Mouse (Mus musculus): ENCODE results near the gene Ell2. TPM values are rescaled to one million over a fixed set of nuclear protein-coding genes. Genes with fewer than 3 reads are reported as not detected.

The Ell2 gene
- polyA plus RNA-seq, 1 experiment from 2014 or later: 34.2 TPM

- H3K27me3 ChIP-seq: no peaks in the 10 kb centered on the region
- no peak overlapping the region for H3K4me3 ChIP-seq (replicated peaks)
- H3K36me3 ChIP-seq (replicated peaks): peaks cover 87% of the 10 kb centered on the region
- no peak overlapping the region for H3K27ac ChIP-seq (replicated peaks)
- no peak overlapping the region for H3K9ac ChIP-seq
- no peak for ATAC-seq (ENCODE audit: insufficient read depth)
- 82% methylated on average over 5 of the region's 5 CpGs for WGBS (ENCODE audit: insufficient replicate concordance)
- H3K9me3 ChIP-seq (replicated peaks): no peaks in the 10 kb centered on the region
- H3K4me1 ChIP-seq (replicated peaks): peaks cover 12% of the 10 kb centered on the region; the same call in 1 of the 2 replicates
- no peak overlapping the region for H3K4me2 ChIP-seq
These were observed 59.7 kb downstream of the Ell2 start for GRCm38 (mm10) chr13:75766238-75766637.

- Histone ChIP-seq H3K4me3 (replicated peaks) (no peak overlapping the region), H3K27ac (replicated peaks) (no peak overlapping the region), H3K36me3 (replicated peaks) (peaks cover 85% of the 10 kb centered on the region), H3K9ac (no peak overlapping the region), H3K27me3 (no peaks in the 10 kb centered on the region), H3K4me1 (replicated peaks) (peaks cover 15% of the 10 kb centered on the region), H3K9me3 (replicated peaks) (no peaks in the 10 kb centered on the region), H3K4me2 (no peak overlapping the region)
- ATAC-seq (ENCODE audit: insufficient read depth): no peak
- 82% methylated on average over 2 of the region's 2 CpGs for WGBS (ENCODE audit: insufficient replicate concordance)
These were observed 60.4 kb downstream of the Ell2 start for GRCm38 (mm10) chr13:75766967-75767366.

DNA sequence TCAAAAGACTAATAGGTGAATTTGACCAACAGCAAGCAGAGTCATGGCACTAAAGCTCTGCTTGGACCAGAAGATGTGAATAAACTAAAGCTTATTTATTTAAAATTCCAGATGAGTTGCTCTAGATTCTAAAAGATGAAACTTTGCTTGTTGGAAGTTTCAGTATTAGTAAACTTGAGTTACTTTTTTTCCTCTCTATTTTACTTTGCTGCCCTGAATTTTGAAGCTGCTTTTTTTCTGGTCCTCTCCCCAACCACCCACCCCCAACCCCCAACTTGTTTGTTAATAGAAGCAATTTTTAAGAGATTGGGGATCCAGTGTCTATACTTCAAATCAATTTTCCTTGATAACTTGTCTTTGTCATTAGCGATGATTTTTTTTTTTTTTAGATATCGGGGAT, 64.2 kb downstream of the Ell2 start:
- H3K27me3 ChIP-seq: no peaks in the 10 kb centered on the region
- no peaks in the 10 kb centered on the region for H3K9me3 ChIP-seq (replicated peaks)
- peaks cover 86% of the 10 kb centered on the region for H3K36me3 ChIP-seq (replicated peaks)
- WGBS (ENCODE audit: insufficient replicate concordance): 98% methylated on average over 2 of the region's 2 CpGs
- H3K27ac ChIP-seq (replicated peaks): no peak overlapping the region
- no peak for ATAC-seq (ENCODE audit: insufficient read depth)
- no peak overlapping the region for H3K9ac ChIP-seq
- no peak overlapping the region for H3K4me3 ChIP-seq (replicated peaks)
- peaks cover 7% of the 10 kb centered on the region for H3K4me1 ChIP-seq (replicated peaks)
- no peak overlapping the region for H3K4me2 ChIP-seq

DNA sequence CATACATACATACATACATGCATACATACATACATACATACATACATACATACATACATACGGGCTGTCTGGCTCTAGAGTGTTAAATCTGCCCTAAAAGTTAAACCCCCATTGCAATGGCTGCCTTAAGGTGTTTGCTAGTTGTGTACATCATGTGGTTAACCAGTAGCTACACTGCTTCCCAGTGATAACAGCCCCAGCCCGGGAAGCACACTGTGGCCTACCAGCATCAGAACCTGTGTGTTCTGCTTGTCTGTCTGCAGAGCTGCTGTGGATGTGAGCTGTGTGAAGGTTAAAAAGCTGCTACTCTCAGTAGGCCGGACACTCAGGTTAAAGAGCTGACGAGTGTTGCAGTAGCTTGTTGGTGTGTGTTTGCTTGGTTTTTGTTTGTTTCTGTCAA, 64.8 kb downstream of the Ell2 start:
- peaks cover 86% of the 10 kb centered on the region for H3K36me3 ChIP-seq (replicated peaks)
- ATAC-seq (ENCODE audit: insufficient read depth): 0 out of 2 replicates have a peak, but pooled peaks have one; percentile 37
- H3K27ac ChIP-seq (replicated peaks): no peak overlapping the region
- no peaks in the 10 kb centered on the region for H3K9me3 ChIP-seq (replicated peaks)
- H3K4me1 ChIP-seq (replicated peaks): peaks cover 7% of the 10 kb centered on the region
- H3K9ac ChIP-seq: no peak overlapping the region
- WGBS (ENCODE audit: insufficient replicate concordance): 25% methylated on average over 4 of the region's 4 CpGs
- no peak overlapping the region for H3K4me2 ChIP-seq
- no peak overlapping the region for H3K4me3 ChIP-seq (replicated peaks)
- H3K27me3 ChIP-seq: no peaks in the 10 kb centered on the region

- Histone ChIP-seq H3K36me3 (replicated peaks) (peaks cover 86% of the 10 kb centered on the region), H3K9ac (no peak overlapping the region), H3K27ac (replicated peaks) (no peak overlapping the region), H3K9me3 (replicated peaks) (no peaks in the 10 kb centered on the region), H3K4me1 (replicated peaks) (peaks cover 7% of the 10 kb centered on the region), H3K4me3 (replicated peaks) (no peak overlapping the region), H3K27me3 (no peaks in the 10 kb centered on the region), H3K4me2 (no peak overlapping the region)
- ATAC-seq (ENCODE audit: insufficient read depth): no peak
- WGBS (ENCODE audit: insufficient replicate concordance): 61% methylated on average over 3 of the region's 3 CpGs
These were observed 65.6 kb downstream of the Ell2 start for GRCm38 (mm10) chr13:75771984-75772730.

GRCm38 (mm10) chr13:75775961-75776360, 69.4 kb downstream of the Ell2 start:
- Histone ChIP-seq H3K9ac (no peak overlapping the region), H3K27ac (replicated peaks) (no peak overlapping the region), H3K4me2 (no peak overlapping the region), H3K4me1 (replicated peaks) (peaks cover 3% of the 10 kb centered on the region), H3K27me3 (no peaks in the 10 kb centered on the region), H3K4me3 (replicated peaks) (no peak overlapping the region), H3K9me3 (replicated peaks) (no peaks in the 10 kb centered on the region), H3K36me3 (replicated peaks) (peaks cover 72% of the 10 kb centered on the region)
- no peak for ATAC-seq (ENCODE audit: insufficient read depth)

- no peaks in the 10 kb centered on the region for H3K4me1 ChIP-seq (replicated peaks)
- H3K4me3 ChIP-seq (replicated peaks): no peak overlapping the region
- peaks cover 66% of the 10 kb centered on the region for H3K36me3 ChIP-seq (replicated peaks)
- no peak overlapping the region for H3K27ac ChIP-seq (replicated peaks)
- 83% methylated on average over 1 of the region's 1 CpGs for WGBS (ENCODE audit: insufficient replicate concordance)
- no peaks in the 10 kb centered on the region for H3K27me3 ChIP-seq
- H3K9ac ChIP-seq: no peak overlapping the region
- no peak overlapping the region for H3K4me2 ChIP-seq
- no peaks in the 10 kb centered on the region for H3K9me3 ChIP-seq (replicated peaks)
- no peak for ATAC-seq (ENCODE audit: insufficient read depth)
These were observed 70.1 kb downstream of the Ell2 start for GRCm38 (mm10) chr13:75776692-75777091.

DNA sequence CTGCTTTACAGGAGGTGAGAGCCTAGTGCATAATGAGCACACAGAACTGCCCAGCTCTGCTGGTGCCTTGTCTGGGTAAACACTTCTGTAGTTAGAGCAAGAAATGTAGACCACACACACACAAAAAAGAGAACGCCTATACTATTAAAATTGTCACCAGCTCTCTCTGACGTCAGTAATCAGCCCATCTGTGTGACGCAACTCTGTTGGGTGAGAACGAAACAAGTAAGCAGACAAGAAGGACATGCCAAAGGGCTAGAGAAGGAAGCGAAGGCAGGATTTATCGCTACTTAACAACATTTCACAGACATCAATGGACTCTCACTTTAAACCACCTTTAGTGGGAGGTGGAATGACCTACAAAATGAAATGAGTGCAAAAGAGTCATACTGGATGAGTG, 71.6 kb downstream of the Ell2 start:
- H3K4me3 ChIP-seq (replicated peaks): no peak overlapping the region
- H3K4me2 ChIP-seq: no peak overlapping the region
- ATAC-seq (ENCODE audit: insufficient read depth): no peak
- H3K36me3 ChIP-seq (replicated peaks): peaks cover 56% of the 10 kb centered on the region
- no peak overlapping the region for H3K9ac ChIP-seq
- no peak overlapping the region for H3K27ac ChIP-seq (replicated peaks)
- 75% methylated on average over 6 of the region's 6 CpGs for WGBS (ENCODE audit: insufficient replicate concordance)
- H3K9me3 ChIP-seq (replicated peaks): no peaks in the 10 kb centered on the region
- H3K4me1 ChIP-seq (replicated peaks): no peaks in the 10 kb centered on the region
- H3K27me3 ChIP-seq: no peaks in the 10 kb centered on the region

GRCm38 (mm10) chr13:75779169-75779568, 72.6 kb downstream of the Ell2 start:
- 78% methylated on average over 2 of the region's 2 CpGs for WGBS (ENCODE audit: insufficient replicate concordance)
- Histone ChIP-seq H3K9ac (no peak overlapping the region), H3K4me2 (no peak overlapping the region), H3K4me1 (replicated peaks) (no peaks in the 10 kb centered on the region), H3K9me3 (replicated peaks) (no peaks in the 10 kb centered on the region), H3K27ac (replicated peaks) (no peak overlapping the region), H3K27me3 (no peaks in the 10 kb centered on the region), H3K4me3 (replicated peaks) (no peak overlapping the region), H3K36me3 (replicated peaks) (peaks cover 46% of the 10 kb centered on the region)
- ATAC-seq (ENCODE audit: insufficient read depth): no peak

DNA sequence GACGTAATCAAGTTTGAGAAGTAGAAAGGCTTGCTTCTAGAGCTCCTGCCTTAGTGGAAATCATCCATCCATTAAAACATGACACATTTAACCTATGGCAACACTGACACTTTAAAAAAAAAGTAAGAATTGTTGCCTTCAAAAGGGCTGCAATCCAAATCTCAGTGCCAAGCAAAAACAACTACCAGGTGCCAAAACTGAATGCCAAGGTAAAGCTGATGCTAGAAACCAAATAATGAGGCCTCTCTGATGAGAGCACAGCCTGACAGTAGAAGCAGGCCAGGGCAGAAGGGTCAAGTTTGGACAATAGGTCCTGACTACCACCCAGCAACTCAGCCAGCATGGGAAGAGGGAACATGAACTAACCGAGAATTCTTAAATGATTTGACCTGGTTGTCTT, 73.5 kb downstream of the Ell2 start:
- Histone ChIP-seq H3K4me1 (replicated peaks) (no peaks in the 10 kb centered on the region), H3K36me3 (replicated peaks) (peaks cover 37% of the 10 kb centered on the region), H3K9me3 (replicated peaks) (no peaks in the 10 kb centered on the region), H3K9ac (no peak overlapping the region), H3K27me3 (no peaks in the 10 kb centered on the region), H3K27ac (replicated peaks) (no peak overlapping the region), H3K4me3 (replicated peaks) (no peak overlapping the region), H3K4me2 (no peak overlapping the region)
- no peak for ATAC-seq (ENCODE audit: insufficient read depth)
- WGBS (ENCODE audit: insufficient replicate concordance): 86% methylated on average over 2 of the region's 2 CpGs

GRCm38 (mm10) chr13:75785726-75786125, 79.2 kb downstream of the Ell2 start:
- Histone ChIP-seq H3K9ac (no peak overlapping the region), H3K36me3 (replicated peaks) (peaks cover 18% of the 10 kb centered on the region), H3K4me2 (no peak overlapping the region), H3K4me1 (replicated peaks) (peaks cover 6% of the 10 kb centered on the region; the same call in 1 of the 2 replicates), H3K9me3 (replicated peaks) (no peaks in the 10 kb centered on the region), H3K27me3 (no peaks in the 10 kb centered on the region), H3K27ac (replicated peaks) (no peak overlapping the region), H3K4me3 (replicated peaks) (no peak overlapping the region)
- no peak for ATAC-seq (ENCODE audit: insufficient read depth)
- 69% methylated on average over 4 of the region's 4 CpGs for WGBS (ENCODE audit: insufficient replicate concordance)

DNA sequence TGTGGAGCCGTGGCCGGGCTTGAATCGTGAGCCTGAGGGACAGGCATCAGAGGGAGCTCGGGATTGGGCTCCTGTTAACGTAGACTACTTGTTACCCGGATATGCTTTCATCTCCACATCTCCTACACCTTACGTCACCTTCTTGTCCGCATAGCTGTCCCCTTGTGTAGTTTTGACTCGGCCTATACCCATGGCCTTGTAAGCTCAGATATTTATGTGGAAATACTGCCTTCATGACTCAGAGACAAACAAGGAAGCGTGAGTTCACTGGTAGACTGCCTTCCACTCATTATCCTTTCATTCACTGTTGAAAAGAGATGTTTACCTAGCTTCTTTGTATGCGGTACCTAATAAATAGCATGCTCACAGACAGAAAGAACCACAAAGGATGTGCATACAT, 79.7 kb downstream of the Ell2 start:
- no peak for ATAC-seq (ENCODE audit: insufficient read depth)
- no peak overlapping the region for H3K4me3 ChIP-seq (replicated peaks)
- H3K27ac ChIP-seq (replicated peaks): no peak overlapping the region
- H3K9ac ChIP-seq: no peak overlapping the region
- H3K9me3 ChIP-seq (replicated peaks): no peaks in the 10 kb centered on the region
- 90% methylated on average over 11 of the region's 11 CpGs for WGBS (ENCODE audit: insufficient replicate concordance)
- peaks cover 18% of the 10 kb centered on the region for H3K36me3 ChIP-seq (replicated peaks)
- no peaks in the 10 kb centered on the region for H3K27me3 ChIP-seq
- peaks cover 6% of the 10 kb centered on the region; the same call in 1 of the 2 replicates for H3K4me1 ChIP-seq (replicated peaks)
- H3K4me2 ChIP-seq: no peak overlapping the region

Measured in liver, embryonic 15.5 days (tissue).